Mouse (Mus musculus) MEL (cell line): ENCODE results near the gene Epb41.

Source experiments
- CTCF ChIP-seq, 3 experiments: IDR thresholded peaks in 2 of 3; conservative IDR thresholded peaks in 1 of 3; 2 replicates each; pipeline ENCODE4 v1.5.1; 2011 to 2012; ENCODE audit warnings: low read length in 3 of 3, low read depth in 2 of 3, mild to moderate bottlenecking in 2 of 3, improper control_type of control experiment in 1 of 3, inconsistent platforms in 1 of 3, mixed read lengths in 1 of 3, moderate library complexity in 1 of 3; ENCODE audit not compliant: control insufficient read depth in 1 of 3, insufficient read depth in 1 of 3, poor library complexity in 1 of 3, severe bottlenecking in 1 of 3
- E2F4 ChIP-seq: IDR thresholded peaks from 2 replicates; pipeline ENCODE4 v1.6.1; 2011; ENCODE audit warnings: low read depth, low read length, improper control_type of control experiment, borderline replicate concordance
- MAFK ChIP-seq: IDR thresholded peaks from 2 replicates; pipeline ENCODE4 v1.6.1; 2011; ENCODE audit warnings: low read depth, mild to moderate bottlenecking, low read length, improper control_type of control experiment, borderline replicate concordance
- MAX ChIP-seq: IDR thresholded peaks from 2 replicates; pipeline ENCODE4 v1.6.1; 2011; ENCODE audit warnings: low read length, improper control_type of control experiment
- MYB ChIP-seq: IDR thresholded peaks from 2 replicates; pipeline ENCODE4 v1.6.1; 2011; ENCODE audit warnings: mild to moderate bottlenecking, low read depth, low read length, improper control_type of control experiment
- MYC ChIP-seq: IDR thresholded peaks from 2 replicates; pipeline ENCODE4 v1.6.1; 2011; ENCODE audit warnings: low read depth, mild to moderate bottlenecking, low read length, improper control_type of control experiment, moderate library complexity
- POLR2A ChIP-seq, 2 experiments: IDR thresholded peaks; 2 replicates each; pipeline ENCODE4 v1.6.1; 2011 to 2012; ENCODE audit warnings: low read length in 2 of 2, mild to moderate bottlenecking in 2 of 2, control low read depth in 1 of 2, improper control_type of control experiment in 1 of 2, low read depth in 1 of 2, moderate library complexity in 1 of 2; ENCODE audit not compliant: control insufficient read depth in 1 of 2, insufficient read depth in 1 of 2, poor library complexity in 1 of 2
- ZC3H11A ChIP-seq: IDR thresholded peaks from 2 replicates; pipeline ENCODE4 v1.6.1; 2012; ENCODE audit warnings: low read depth, mild to moderate bottlenecking, inconsistent platforms, low read length, improper control_type of control experiment

GRCm38 (mm10) chr4:132057311-132057710, 17.8 kb downstream of the Epb41 start:
- TF ChIP-seq MYC (no peak), MYB (no peak), CTCF (IDR thresholded peaks at IDR 0.05 in 2 of 3, conservative IDR thresholded peaks at IDR 0.05 in 1 of 3; ENCODE audit: control insufficient read depth in 1 of 3, insufficient read depth in 1 of 3, low read depth in 2 of 3, low read length in 3 of 3, poor library complexity in 1 of 3, severe bottlenecking in 1 of 3) (no peak), MAFK (no peak), E2F4 (no peak), POLR2A (IDR thresholded peaks at IDR 0.05; ENCODE audit: control insufficient read depth in 1 of 2, insufficient read depth in 1 of 2, low read depth in 1 of 2, low read length in 2 of 2, poor library complexity in 1 of 2) (no peak), ZC3H11A (no peak), MAX (no peak)
